Mouse (Mus musculus) thymus, postnatal 0 days (tissue): ENCODE measurements around the gene Dennd4a. TPM values are rescaled to one million over a fixed set of nuclear protein-coding genes. Genes with fewer than 3 reads are reported as not detected.

Experiments used
- DNase-seq: peaks from one replicate; pipeline ENCODE4 v3.0.0-alpha.2; 2015; ENCODE audit warnings: low spot score
- polyA plus RNA-seq: library from polyadenylated mRNA; unstranded; fragments of >200 nt; fragmentation: Nextera tagmentation; extraction: Ambion mirVana; gene quantifications from 2 replicates; pipeline ENCODE4 v1.2.1, GENCODE M21; 2015

Gene Dennd4a
- 6.6 and 8.9 TPM in 2 replicates for polyA plus RNA-seq

- peak; percentile 99 for DNase-seq
These were observed at the start of gene Dennd4a for GRCm38 (mm10) chr9:64810822-64811537. Gene Dennd4a, plus strand, starts transcription at chr9:64811340.

DNA sequence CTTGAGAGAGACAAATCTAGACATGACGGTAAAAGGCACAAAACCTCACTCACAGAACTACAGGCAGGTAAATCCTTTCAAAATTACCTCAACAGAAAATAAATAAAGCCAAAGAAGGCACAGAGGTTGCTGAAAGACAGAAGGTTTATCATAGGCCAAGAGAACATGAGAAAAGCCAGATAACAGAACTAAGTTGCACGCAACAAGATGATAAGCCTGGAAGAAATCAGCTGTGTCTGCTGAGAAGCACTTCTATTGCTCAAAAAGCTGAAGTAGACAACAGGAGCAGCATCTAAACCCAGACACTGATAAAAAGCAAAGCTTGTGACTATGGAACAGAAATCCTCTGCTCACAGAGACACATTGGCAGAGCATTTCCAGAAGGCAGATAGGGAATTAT, 46.3 kb upstream of the Dennd4a start:
- no peak for DNase-seq

- no peak for DNase-seq
These were observed 45.0 kb upstream of the Dennd4a start for GRCm38 (mm10) chr9:64766136-64766535.

- no peak for DNase-seq
These were observed 43.3 kb upstream of the Dennd4a start for GRCm38 (mm10) chr9:64767796-64768195.

DNA sequence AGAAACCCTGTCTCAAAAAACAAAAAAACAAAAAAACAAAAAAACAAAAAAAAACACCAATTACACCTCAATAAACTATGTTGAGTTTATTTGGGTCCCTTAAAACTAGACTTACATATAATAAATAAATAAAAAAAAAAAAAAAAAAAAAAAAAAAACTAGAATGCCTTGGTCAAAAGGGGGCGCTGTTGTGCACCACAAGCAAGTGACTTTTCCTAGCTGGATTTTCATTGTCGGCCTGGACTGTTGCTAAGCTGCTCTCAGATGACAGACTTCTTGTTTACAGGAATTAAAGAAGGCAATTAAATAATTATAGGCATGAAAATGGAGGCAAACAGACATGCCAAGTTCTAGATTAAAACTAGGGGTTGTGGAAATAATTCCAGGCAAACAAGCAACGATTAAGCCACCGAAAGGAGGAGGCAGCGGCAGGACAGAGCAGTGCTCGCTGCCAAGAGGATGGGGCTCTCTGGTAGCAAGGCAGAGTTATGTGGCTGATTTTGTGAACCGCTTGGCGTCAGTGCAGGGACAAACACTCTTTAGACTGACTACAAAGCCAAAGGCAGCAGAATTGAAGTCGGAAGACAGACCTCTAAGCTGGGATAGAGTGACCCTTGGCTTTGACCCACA, 42.0 kb upstream of the Dennd4a start:
- DNase-seq: peak; percentile 45

DNA sequence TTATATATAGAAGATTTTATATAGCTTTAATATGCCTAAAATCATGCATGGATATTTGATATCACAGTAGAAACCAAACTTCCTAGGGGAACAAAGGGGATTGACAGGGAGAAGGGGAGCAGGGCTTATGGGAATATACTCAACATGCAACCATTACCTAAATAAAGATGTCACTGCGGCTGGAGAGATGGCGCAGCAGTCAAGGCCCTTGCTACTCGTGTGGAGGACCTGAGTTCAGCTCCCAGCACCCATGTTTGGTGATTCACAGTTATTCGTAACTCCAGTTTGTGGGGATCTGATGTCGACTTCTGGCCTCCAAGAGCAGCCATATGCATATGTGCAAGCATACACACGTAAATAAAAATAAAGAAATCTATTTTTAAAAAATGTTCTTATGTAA, 41.2 kb upstream of the Dennd4a start:
- DNase-seq: no peak

DNA sequence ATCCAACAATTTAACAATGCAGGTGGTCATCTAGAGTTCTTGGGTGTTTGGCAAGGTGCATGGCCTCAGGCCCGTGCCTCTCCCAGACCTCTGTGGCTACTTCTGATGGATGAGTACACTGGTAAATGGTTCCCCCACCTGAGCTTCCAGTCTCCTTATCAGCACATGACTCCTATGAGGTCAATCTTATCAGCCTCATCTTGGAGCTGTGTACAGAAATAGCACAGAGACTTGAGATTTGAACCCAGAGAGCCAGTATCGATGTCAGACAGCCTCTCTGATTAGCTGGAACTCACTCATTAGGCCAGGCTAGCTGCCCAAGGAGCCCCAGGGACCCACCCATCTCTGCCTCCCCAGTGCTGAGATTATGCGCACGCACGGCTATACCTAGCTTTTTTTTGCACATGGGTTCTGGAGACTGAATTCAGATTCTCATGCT, 40.7 kb upstream of the Dennd4a start:
- DNase-seq: no peak

DNA sequence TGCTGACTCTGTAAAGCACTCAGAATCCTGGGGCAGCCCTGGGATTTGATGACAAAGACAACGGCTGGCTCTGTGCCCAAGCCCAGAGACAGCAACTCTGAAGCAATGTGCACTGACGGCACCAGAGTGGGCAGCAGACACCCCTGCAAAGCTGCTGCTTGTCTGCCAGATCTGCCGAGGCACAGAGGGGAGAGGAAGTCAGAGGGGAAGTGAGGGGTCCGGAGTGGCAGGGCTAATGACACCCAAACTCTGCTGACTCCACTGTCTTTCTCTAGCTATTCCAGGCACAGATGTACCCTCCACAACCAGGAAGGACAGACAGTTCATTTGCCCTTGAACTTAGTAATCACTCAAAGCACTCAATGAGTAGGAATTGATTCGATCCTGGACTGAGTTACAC, 39.9 kb upstream of the Dennd4a start:
- peak; percentile 23 for DNase-seq

DNA sequence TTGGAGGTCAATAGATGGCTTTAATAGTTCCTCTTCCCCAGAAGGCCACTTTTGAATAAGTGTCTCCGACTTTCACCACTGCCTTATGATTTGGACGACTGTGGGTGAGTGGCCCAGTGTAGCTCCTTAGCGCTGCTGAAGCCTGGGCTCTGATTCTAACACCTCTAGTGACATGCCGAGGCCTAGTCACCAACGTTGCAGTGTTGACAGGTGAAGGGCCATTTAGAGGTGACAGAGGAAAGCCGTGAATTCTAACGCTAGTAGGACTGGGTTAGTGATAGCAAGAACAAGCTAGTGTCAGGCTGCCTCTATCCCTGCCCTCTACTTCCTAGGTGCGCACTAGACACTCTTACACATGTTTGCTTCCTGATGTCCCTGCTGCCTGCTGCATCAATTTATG, 37.9 kb upstream of the Dennd4a start:
- DNase-seq: no peak

DNA sequence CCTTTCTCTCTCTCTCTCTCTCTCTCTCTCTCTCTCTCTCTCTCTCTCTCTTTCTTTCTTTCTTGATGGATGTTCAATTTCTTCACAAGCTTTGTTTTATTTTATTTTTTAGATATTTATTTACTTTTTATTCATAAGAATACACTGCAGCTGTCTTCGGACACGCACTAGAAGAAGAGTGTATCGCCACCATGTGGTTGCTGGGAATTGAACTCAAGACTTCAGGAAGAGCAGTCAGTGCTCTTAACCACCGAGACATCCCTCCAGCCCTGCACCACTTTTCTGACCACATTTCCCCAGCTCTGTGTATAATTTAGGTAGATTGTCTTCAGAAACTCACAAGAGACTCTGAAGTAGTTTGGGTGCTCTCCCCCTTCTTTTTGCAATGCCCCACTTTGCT, 37.2 kb upstream of the Dennd4a start:
- no peak for DNase-seq

GRCm38 (mm10) chr9:64774411-64774811, 36.7 kb upstream of the Dennd4a start:
- DNase-seq: no peak

DNA sequence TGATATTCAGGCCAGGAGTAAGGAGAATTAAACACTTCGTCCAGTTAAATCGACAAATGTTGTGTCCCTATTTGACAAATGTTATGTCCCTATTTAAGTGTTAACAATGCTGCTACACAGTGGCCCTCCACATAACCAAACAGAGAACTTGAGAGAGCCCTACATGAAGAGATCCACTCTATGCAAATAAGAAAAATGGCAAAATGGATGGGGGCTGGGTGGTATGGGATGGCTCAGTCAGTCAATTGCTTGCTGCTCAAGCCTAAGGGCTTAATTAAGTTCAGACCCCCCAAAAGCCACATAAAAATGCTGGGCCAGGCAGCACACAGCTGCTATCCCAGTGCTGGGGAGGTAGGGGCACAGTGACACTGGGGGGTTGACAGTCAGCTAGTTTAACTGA, 36.3 kb upstream of the Dennd4a start:
- DNase-seq: no peak

DNA sequence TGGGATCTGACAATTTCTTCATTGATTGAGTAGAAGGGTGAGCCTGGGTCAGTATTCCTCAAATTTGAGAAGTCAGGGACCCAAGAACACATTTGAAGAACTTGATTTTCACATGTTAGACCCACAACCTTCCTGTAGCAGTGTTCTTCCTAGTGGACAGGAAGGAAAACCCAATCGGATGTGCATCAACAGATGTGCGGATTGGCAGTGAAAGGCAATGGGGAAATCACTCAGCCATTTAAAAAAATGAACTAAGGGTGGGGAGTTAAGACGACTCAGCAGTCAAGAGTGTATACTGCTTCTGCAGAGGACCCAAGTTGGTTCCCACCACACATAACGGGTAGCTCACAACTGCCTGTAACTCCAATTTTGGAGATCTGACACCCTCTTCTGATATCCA, 35.6 kb upstream of the Dennd4a start:
- DNase-seq: no peak

DNA sequence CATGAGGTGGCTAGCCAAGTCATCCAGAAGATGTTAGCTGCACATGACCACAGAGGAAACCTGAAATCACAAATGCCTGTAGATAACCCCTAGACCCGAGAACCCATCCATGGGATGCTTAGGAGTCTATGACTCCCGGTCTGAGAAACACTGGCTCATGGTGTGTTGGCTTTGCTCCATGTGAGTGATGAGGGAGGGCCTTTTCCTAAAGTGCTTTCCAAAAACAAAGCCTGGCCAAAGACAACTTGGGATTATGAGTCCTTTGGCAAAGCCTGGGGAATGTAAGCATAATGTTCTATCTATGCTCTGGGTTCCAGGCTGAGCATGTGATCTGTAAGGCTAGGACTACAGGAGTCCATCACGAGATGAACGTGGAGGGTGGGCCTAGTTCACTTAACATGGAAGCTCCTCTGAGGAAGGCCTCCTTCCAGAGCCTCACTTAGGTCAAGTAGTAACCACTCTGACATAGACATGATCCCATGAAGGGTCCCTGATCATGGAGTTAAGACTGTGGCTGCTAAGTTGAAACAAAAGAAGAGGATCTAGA, 33.6 kb upstream of the Dennd4a start:
- no peak for DNase-seq

DNA sequence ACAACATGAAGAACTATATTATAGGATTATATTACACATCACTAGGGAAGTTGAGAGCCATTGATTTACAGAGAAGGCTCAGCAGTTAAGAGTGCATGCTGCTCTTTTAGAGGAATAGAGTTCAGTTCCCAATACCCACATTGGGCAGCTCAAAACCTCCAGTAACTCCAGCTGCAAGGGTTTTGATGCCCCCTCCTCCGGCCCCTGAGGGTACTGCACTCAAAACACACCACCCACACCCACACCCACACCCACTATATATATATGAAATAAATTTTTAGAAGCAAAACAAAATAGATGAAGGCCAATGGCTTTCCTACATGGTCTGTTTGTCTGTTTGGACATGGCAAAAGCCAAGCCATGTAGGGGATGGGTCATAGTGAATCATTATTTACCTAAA, 33.0 kb upstream of the Dennd4a start:
- no peak for DNase-seq

GRCm38 (mm10) chr9:64779628-64780027, 31.5 kb upstream of the Dennd4a start:
- DNase-seq: peak; percentile 77

- no peak for DNase-seq
These were observed 27.6 kb upstream of the Dennd4a start for GRCm38 (mm10) chr9:64783511-64783910.

- peak; percentile 74 for DNase-seq
These were observed 26.3 kb upstream of the Dennd4a start for GRCm38 (mm10) chr9:64784841-64785240.

- DNase-seq: no peak
These were observed 24.8 kb upstream of the Dennd4a start for GRCm38 (mm10) chr9:64786216-64786905.

GRCm38 (mm10) chr9:64788070-64788469, 23.1 kb upstream of the Dennd4a start:
- no peak for DNase-seq

- DNase-seq: peak; percentile 71
These were observed 21.8 kb upstream of the Dennd4a start for GRCm38 (mm10) chr9:64789341-64789761.

DNA sequence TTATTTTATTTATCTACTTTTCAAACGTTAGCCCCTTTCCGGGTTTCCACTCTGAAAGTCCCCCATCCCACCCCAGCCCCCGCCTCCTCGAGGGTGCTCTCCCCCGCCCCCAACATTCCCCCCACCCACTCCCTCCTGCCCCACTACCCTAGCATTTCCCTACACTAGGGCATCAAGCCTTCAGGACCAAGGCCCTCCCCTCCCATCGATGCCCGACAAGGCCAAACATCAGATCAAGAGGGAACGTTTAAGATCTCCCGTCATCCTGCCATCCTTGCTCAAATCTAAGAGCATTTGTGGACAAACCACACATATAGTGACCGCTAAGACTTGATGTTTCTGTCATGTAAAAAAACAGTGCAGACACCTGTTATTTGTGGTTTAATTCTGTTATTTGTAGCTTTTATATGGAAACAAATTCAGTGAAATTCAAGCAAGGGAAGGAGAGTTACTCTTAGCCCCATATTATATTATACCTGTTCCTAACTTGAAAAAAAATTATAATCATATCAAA, 21.2 kb upstream of the Dennd4a start:
- DNase-seq: no peak
